Mouse (Mus musculus): ENCODE measurements around the gene Gm49395. TPM values are rescaled to one million over a fixed set of nuclear protein-coding genes. Genes with fewer than 3 reads are reported as not detected.

The Gm49395 gene
- polyA plus RNA-seq, 2 experiments: 1.4 to 7.3 TPM

GRCm38 (mm10) chr13:115095392-115095791, 6.3 kb downstream of the Gm49395 start:
- TF ChIP-seq POLR2A (IDR thresholded peaks at IDR 0.05; ENCODE audit: borderline replicate concordance, extremely low read depth, insufficient read depth, insufficient read length): no peak
- ATAC-seq (ENCODE audit: low FRiP score, low read depth) (no peak), DNase-seq (ENCODE audit: low spot score) (no peak)
- Histone ChIP-seq H3K4me2 (replicated peaks; ENCODE audit: low read depth, low read length, severe bottlenecking) (no peak overlapping the region), H3K27ac (replicated peaks; ENCODE audit: low read depth, low read length) (no peak overlapping the region), H3K4me3 (replicated peaks; ENCODE audit: low read length) (no peak overlapping the region), H3K9ac (ENCODE audit: low read depth, low read length, severe bottlenecking) (no peak overlapping the region), H3K9me3 (ENCODE audit: control insufficient read depth, low read length) (no peaks in the 10 kb centered on the region), H3K4me1 (ENCODE audit: control insufficient read depth, insufficient read depth, low read length) (no peaks in the 10 kb centered on the region), H3K36me3 (ENCODE audit: control insufficient read depth, insufficient read depth, low read length) (no peaks in the 10 kb centered on the region), H3K27me3 (ENCODE audit: control insufficient read depth, insufficient read depth, low read length) (no peaks in the 10 kb centered on the region)
- 85% methylated on average over 2 of the region's 2 CpGs for WGBS

GRCm38 (mm10) chr13:115091511-115091910, 10.2 kb downstream of the Gm49395 start:
- peaks cover 11% of the 10 kb centered on the region for H3K4me1 ChIP-seq (ENCODE audit: control insufficient read depth, insufficient read depth, low read length)

GRCm38 (mm10) chr13:115090977-115091445, 10.7 kb downstream of the Gm49395 start:
- H3K4me3 ChIP-seq (replicated peaks; ENCODE audit: low read length): peak overlapping the region; percentile 63
- peaks cover 25% of the 10 kb centered on the region for H3K36me3 ChIP-seq (ENCODE audit: control insufficient read depth, insufficient read depth, low read length)
- no peaks in the 10 kb centered on the region for H3K27me3 ChIP-seq (ENCODE audit: control insufficient read depth, insufficient read depth, low read length)
- H3K27ac ChIP-seq (replicated peaks; ENCODE audit: low read depth, low read length): peak overlapping the region; percentile 84
- peak overlapping the region; percentile 89 for H3K4me2 ChIP-seq (replicated peaks; ENCODE audit: low read depth, low read length, severe bottlenecking)
- no peak for ATAC-seq (ENCODE audit: low FRiP score, low read depth)
- no peak for TF ChIP-seq POLR2A (IDR thresholded peaks at IDR 0.05; ENCODE audit: borderline replicate concordance, extremely low read depth, insufficient read depth, insufficient read length)
- no peak for DNase-seq (ENCODE audit: low spot score)
- 47% methylated on average over 9 of the region's 9 CpGs for WGBS
- peaks cover 11% of the 10 kb centered on the region for H3K4me1 ChIP-seq (ENCODE audit: control insufficient read depth, insufficient read depth, low read length)
- no peaks in the 10 kb centered on the region for H3K9me3 ChIP-seq (ENCODE audit: control insufficient read depth, low read length)
- peak overlapping the region; percentile 73; the same call in 1 of the 2 replicates for H3K9ac ChIP-seq (ENCODE audit: low read depth, low read length, severe bottlenecking)

More at GRCm38 (mm10) chr13:115091511-115091910, 10.2 kb downstream of the Gm49395 start:
- Histone ChIP-seq H3K4me3 (replicated peaks; ENCODE audit: low read length) (no peak overlapping the region), H3K9me3 (ENCODE audit: control insufficient read depth, low read length) (no peaks in the 10 kb centered on the region), H3K36me3 (ENCODE audit: control insufficient read depth, insufficient read depth, low read length) (peaks cover 21% of the 10 kb centered on the region), H3K4me2 (replicated peaks; ENCODE audit: low read depth, low read length, severe bottlenecking) (no peak overlapping the region), H3K27ac (replicated peaks; ENCODE audit: low read depth, low read length) (no peak overlapping the region), H3K9ac (ENCODE audit: low read depth, low read length, severe bottlenecking) (no peak overlapping the region), H3K27me3 (ENCODE audit: control insufficient read depth, insufficient read depth, low read length) (no peaks in the 10 kb centered on the region)
- no peak for TF ChIP-seq POLR2A (IDR thresholded peaks at IDR 0.05; ENCODE audit: borderline replicate concordance, extremely low read depth, insufficient read depth, insufficient read length)
- 66% methylated on average over 3 of the region's 3 CpGs for WGBS
- DNase-seq (ENCODE audit: low spot score) (no peak), ATAC-seq (ENCODE audit: low FRiP score, low read depth) (no peak)

- Histone ChIP-seq H3K4me1 (ENCODE audit: control insufficient read depth, insufficient read depth, low read length) (peaks cover 11% of the 10 kb centered on the region), H3K9me3 (ENCODE audit: control insufficient read depth, low read length) (no peaks in the 10 kb centered on the region), H3K36me3 (ENCODE audit: control insufficient read depth, insufficient read depth, low read length) (peaks cover 29% of the 10 kb centered on the region), H3K27me3 (ENCODE audit: control insufficient read depth, insufficient read depth, low read length) (no peaks in the 10 kb centered on the region), H3K4me2 (replicated peaks; ENCODE audit: low read depth, low read length, severe bottlenecking) (peak within 1 kb of the TSS; percentile 89), H3K4me3 (replicated peaks; ENCODE audit: low read length) (peak within 1 kb of the TSS; percentile 63), H3K9ac (ENCODE audit: low read depth, low read length, severe bottlenecking) (peak within 1 kb of the TSS; percentile 73), H3K27ac (replicated peaks; ENCODE audit: low read depth, low read length) (peak within 1 kb of the TSS; percentile 84)
- TF ChIP-seq POLR2A (IDR thresholded peaks at IDR 0.05; ENCODE audit: borderline replicate concordance, extremely low read depth, insufficient read depth, insufficient read length): peak; percentile 80; the same call in 1 of the 2 replicates
- peak; percentile 92 for DNase-seq (ENCODE audit: low spot score)
- peak; percentile 93 for ATAC-seq (ENCODE audit: low FRiP score, low read depth)
- WGBS: under 1% methylated on average over 60 of the region's 60 CpGs
These were observed 11.4 kb downstream of the Gm49395 start, which contains the start of gene Pelo for GRCm38 (mm10) chr13:115090069-115090976. Pelo (minus strand) TSS chr13:115090186.

- H3K27ac ChIP-seq (replicated peaks; ENCODE audit: low read depth, low read length): peak overlapping the region; percentile 84; the same call in 1 of the 2 replicates
- peak overlapping the region; percentile 73 for H3K9ac ChIP-seq (ENCODE audit: low read depth, low read length, severe bottlenecking)
- no peaks in the 10 kb centered on the region for H3K27me3 ChIP-seq (ENCODE audit: control insufficient read depth, insufficient read depth, low read length)
- H3K9me3 ChIP-seq (ENCODE audit: control insufficient read depth, low read length): no peaks in the 10 kb centered on the region
- peak overlapping the region; percentile 89 for H3K4me2 ChIP-seq (replicated peaks; ENCODE audit: low read depth, low read length, severe bottlenecking)
- TF ChIP-seq POLR2A (IDR thresholded peaks at IDR 0.05; ENCODE audit: borderline replicate concordance, extremely low read depth, insufficient read depth, insufficient read length): no peak
- H3K4me3 ChIP-seq (replicated peaks; ENCODE audit: low read length): peak overlapping the region; percentile 63
- peaks cover 11% of the 10 kb centered on the region for H3K4me1 ChIP-seq (ENCODE audit: control insufficient read depth, insufficient read depth, low read length)
- peaks cover 29% of the 10 kb centered on the region for H3K36me3 ChIP-seq (ENCODE audit: control insufficient read depth, insufficient read depth, low read length)
- no peak for DNase-seq (ENCODE audit: low spot score)
- WGBS: 9% methylated on average over 32 of the region's 35 CpGs
- peak; percentile 32 for ATAC-seq (ENCODE audit: low FRiP score, low read depth)
These were observed 12.2 kb downstream of the Gm49395 start for GRCm38 (mm10) chr13:115089395-115090025.
